Mouse (Mus musculus): ENCODE data around the gene Gtf2f2.

Gene Gtf2f2

GRCm38 (mm10) chr14:76010102-76011061 lies at the start of gene Gtf2f2:
Gtf2f2 (minus strand) TSS chr14:76010865.
- DNase-seq = peak; percentile 93 to 94

DNA sequence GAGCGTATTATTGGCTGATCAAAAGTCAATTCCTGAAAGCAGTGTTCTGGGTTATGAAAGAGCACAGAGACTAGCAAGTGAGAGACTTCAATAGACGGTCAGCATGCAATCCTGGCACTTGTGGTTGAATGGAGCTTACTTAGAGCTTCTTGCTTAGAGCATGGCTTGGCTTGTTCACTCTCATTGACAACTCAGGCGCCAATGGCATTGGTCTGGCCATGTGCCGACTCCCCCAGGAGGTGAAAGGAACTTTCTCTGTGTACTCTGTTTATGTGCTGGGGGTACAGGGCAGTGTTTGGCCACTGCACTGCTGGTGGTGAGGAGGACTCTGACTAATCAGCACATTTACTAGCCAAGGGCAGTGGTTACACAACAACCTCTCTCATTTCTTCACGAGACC lies 48.8 kb upstream of the Gtf2f2 start:
- DNase-seq = no peak

DNA sequence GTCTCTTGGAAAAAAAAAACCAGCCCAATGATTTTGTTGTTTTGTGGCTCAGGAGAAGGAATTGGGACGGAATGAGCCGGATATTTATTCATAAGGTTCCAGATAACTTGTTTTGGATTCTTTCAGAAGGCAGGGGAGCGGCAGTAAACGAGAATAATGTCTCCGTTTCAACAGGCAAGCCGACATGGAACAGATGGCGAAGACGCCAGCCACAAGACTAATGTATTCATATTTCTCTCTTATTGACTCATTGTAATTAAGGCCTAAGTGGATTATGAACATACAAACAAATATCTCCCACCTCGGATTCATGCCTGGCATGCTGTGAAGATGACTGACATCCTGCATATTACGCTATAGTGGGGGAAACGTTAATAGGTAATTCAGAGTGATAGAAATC lies 43.1 kb upstream of the Gtf2f2 start:
- DNase-seq = no peak

- DNase-seq = no peak
Observed at GRCm38 (mm10) chr14:76051966-76052365, 41.3 kb upstream of the Gtf2f2 start.

GRCm38 (mm10) chr14:76045767-76046166 lies 35.1 kb upstream of the Gtf2f2 start:
- no peak for DNase-seq

GRCm38 (mm10) chr14:76044164-76044557 lies 33.5 kb upstream of the Gtf2f2 start:
- DNase-seq = no peak

- DNase-seq = no peak
Observed at GRCm38 (mm10) chr14:76043251-76044163, 32.8 kb upstream of the Gtf2f2 start.

DNA sequence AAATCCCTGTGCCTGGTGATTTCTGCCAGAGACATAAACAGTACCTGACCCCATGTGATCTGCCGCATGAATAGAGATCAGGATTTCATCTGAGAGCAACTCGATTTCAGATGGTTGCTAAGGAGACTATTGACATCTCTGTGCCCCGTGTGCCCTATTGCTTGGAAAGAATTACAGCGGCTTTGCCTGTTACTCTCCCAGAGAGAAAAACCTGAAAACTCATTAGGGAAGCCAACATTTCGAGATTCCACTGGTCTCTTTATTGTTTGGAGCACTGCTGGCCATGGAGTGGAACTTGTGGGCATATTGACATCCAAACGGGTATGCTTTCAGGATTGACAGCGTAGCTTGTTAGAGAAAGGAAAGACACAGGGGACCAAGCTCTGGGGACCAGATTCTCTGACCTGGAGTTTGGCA lies 22.6 kb upstream of the Gtf2f2 start:
- DNase-seq = no peak

- DNase-seq = no peak
Observed at GRCm38 (mm10) chr14:76032671-76033136, 22.0 kb upstream of the Gtf2f2 start.

DNA sequence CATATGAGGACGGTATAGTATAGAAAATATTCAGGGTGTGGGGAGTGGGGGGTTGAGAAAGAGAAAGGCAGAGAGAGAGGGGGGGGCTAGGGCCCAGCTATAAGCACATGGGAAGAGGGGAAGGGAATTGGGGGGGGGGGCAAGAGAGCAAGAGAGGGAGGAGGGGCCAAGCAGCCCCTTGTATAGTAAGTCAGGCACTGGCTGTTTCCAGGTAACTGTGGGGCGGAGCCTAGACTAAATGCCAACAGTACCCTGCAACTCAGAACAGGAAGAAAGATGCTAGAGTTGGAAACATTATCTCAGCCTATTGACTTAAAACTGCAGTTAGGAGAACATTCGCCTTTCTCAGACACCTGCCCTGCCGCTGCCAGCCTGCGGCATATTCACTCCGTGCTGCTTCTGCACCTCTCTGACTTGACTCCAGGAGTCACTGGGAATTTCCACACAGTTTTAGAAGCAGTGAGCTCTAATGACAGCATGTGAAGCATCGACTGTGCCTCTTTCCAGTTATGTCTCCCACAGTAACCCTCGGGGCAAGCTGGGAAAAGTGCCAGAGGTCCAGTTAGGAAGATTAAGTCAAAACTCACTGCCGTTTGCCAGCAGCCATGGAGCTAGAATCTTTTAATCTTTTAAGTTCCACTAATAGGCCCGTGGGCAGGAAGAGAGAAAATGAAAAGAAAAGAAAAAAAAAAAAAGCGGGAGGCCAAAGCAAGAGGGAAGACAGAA lies 20.6 kb upstream of the Gtf2f2 start:
- no peak for DNase-seq

DNA sequence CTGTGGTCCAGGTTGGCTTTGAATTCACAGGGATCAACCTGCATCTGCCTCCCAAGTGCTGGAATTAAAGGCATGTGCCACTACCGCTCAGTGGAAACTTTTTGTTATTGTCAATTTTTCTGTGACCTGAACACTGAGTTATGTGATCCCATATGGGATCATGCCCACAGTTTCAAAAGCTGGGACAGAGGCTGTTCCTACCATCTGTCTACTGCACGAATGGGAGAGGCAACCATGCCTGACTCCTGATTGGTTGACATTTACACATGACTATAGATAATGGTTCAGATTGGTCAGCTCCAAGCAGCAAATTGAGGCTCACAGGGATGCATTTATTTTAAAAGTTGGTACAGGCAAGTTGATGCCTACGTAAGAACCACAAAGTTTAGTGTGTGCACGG lies 14.0 kb upstream of the Gtf2f2 start:
- DNase-seq = no peak

GRCm38 (mm10) chr14:76020927-76021719 lies 10.5 kb upstream of the Gtf2f2 start:
- no peak for DNase-seq

GRCm38 (mm10) chr14:76020259-76020785 lies 9.7 kb upstream of the Gtf2f2 start:
- DNase-seq = no peak

DNA sequence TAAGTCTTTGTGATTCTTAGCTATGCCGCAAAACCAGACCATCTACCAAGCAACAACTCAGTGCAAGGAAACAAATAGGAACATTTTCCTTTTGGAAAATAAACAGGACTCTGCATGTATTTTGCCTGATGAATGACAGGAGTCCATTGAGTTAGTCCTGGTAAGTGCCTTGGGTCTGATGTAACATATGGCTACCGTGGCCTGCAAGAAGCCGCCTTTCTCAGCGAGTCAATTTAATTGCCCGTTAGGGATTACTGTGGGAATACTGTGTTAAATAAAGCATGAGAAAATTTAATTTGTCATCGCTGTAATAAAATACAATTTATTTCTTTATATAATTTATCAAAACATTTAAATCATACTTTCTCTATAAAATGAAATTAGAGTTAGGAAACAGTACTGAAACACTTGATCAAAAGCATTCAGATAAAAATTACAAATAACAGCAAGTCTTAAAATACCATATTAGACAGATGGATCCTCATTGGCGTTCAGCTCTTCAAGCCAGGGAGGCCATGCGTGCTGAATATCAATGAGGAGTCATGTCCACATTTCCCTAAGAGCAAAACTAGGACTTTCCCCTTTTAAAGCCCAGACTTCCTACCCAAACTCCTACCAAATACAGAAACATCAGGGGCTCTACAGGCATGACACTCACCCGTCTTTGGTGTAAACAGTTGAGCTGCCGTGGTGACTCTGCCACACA lies 7.3 kb upstream of the Gtf2f2 start:
- no peak for DNase-seq

DNA sequence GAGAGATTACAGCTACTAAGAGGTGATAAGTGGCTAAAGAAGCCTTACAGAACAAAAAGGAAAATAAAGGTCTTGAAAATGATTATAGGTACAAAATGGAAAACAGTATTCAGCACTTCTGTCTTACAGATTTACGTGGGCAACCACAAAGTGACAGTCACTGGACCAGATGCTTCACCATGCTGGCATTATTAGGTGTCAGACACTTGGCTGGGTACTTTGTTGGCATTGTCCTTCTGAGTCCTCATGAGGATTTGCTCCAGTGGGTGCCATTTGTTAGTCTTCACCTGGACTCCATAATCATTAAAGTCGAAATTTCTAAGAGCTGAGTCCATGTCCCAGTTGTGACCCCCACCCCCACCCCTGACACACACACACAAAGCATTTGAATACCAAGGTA lies 3.7 kb upstream of the Gtf2f2 start:
- no peak for DNase-seq

- no peak for DNase-seq
Observed at GRCm38 (mm10) chr14:76011062-76011457, 395 bp upstream of the Gtf2f2 start.

DNA sequence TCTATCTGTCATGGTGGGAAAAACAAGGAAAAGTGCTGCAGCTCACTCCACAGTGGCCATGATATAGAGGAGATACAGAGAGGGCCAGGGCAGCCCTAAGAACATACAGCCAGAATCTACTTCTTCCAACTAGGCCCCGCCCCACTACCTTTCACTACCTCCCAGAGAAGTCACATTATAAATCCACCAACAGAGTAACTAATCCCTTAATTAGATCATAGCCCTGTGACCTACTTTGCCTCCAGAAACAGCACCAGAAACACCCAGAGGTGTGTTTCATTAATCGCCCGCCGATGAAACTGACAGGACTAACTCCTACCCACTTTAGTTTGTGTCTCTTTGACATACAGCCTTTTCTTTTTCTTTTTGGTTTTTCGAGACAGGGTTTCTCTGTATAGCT lies 1.5 kb downstream of the Gtf2f2 start:
- DNase-seq = no peak

GRCm38 (mm10) chr14:76008174-76008573 lies 2.5 kb downstream of the Gtf2f2 start:
- no peak for DNase-seq

DNA sequence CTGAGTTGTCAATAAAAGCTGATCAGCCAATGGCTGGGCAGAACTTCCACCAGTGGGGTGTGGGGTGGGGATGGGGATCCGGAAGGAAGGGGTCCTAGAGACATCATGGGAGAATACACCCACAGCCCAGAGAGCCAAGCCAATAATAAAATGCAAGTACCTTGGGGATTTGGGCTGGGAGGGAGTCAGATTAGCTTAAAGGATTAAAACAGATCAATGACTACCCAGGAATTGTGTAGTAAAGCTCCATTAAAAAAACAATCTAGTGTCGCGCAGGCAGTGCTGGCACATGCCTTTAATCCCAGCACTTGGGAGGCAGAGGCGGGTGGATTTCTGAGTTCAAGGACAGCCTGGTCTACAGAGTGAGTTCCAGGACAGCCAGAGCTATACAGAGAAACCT lies 5.7 kb downstream of the Gtf2f2 start:
- no peak for DNase-seq

DNA sequence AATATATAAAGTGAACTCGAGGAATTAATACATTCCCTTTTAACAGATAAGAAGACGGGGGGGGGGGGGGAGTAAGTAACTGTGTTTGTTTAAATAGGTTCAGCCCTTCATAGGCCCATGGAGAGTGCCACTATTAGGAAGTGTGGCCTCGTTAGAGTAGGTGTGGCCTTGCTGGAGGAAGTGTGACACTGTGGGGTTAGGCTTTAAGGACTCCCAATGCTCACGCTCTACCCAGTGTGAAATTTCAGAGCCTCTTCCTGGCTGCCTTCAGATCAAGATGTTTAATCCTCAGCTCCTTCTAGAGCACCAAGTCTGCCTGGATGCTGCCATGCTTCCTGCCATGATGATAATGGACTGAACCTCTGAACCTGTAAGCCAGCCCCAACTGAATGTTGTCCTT lies 8.9 kb downstream of the Gtf2f2 start:
- no peak for DNase-seq

- no peak for DNase-seq
Observed at GRCm38 (mm10) chr14:75998082-75998481, 12.6 kb downstream of the Gtf2f2 start.
